Mouse (Mus musculus) intestine, embryonic 16.5 days (tissue): ENCODE results near the gene Prr7. TPM values are rescaled to one million over a fixed set of nuclear protein-coding genes. Genes with fewer than 3 reads are reported as not detected.

Experiments
- ATAC-seq: fragments of 200-750 bp; cut with Nextera tagmentation; 2 replicates; pipeline ENCODE4 v1.8.0; 2017; ENCODE audit warnings: moderate TSS enrichment, moderate library complexity
- H3K27ac ChIP-seq: fragments of 300-500 bp; sonication (generic); 2 replicates; pipeline ENCODE4 v1.5.1; 2014; ENCODE audit warnings: mild to moderate bottlenecking, low read length
- H3K27me3 ChIP-seq: fragments of 300-500 bp; sonication (generic); replicated peaks from 2 replicates; pipeline ENCODE4 v1.6.1; 2014; ENCODE audit warnings: low read length, control low read depth, mixed read lengths; ENCODE audit not compliant: control insufficient read depth, insufficient read depth
- H3K36me3 ChIP-seq: fragments of 300-500 bp; sonication (generic); 2 replicates; pipeline ENCODE4 v1.6.1; 2014; ENCODE audit warnings: low read length, control low read depth; ENCODE audit not compliant: control insufficient read depth, insufficient read depth
- H3K4me1 ChIP-seq: fragments of 300-500 bp; sonication (generic); 2 replicates; pipeline ENCODE4 v1.6.1; 2014; ENCODE audit warnings: low read length, control low read depth, mixed read lengths; ENCODE audit not compliant: control insufficient read depth, insufficient read depth
- H3K4me2 ChIP-seq: fragments of 300-500 bp; sonication (generic); 2 replicates; pipeline ENCODE4 v1.6.1; 2014; ENCODE audit warnings: low read depth, low read length, control low read depth
- H3K4me3 ChIP-seq: fragments of 300-500 bp; sonication (generic); 2 replicates; pipeline ENCODE4 v1.5.1; 2014; ENCODE audit warnings: mild to moderate bottlenecking, low read length
- H3K9ac ChIP-seq: fragments of 300-500 bp; sonication (generic); 2 replicates; pipeline ENCODE4 v1.6.1; 2014; ENCODE audit warnings: low read depth, low read length
- H3K9me3 ChIP-seq: fragments of 300-500 bp; sonication (generic); 2 replicates; pipeline ENCODE4 v1.6.1; 2016; ENCODE audit warnings: low read length, control low read depth; ENCODE audit not compliant: control insufficient read depth
- WGBS: fragments of 180-500 bp; shearing (Covaris S2); extraction: QIAGEN DNeasy Blood & Tissue Kit; methylation state at CpG from one replicate; pipeline ENCODE4 v1.1.7; 2014; 5-methylcytosine and 5-hydroxymethylcytosine counted together
- microRNA-seq: library from miRNA; unstranded; fragments of <30 nt; microRNA quantifications from one replicate; pipeline ENCODE4, GENCODE M21; 2016
- polyA plus RNA-seq: library from polyadenylated mRNA; unstranded; fragments of >200 nt; fragmentation: Nextera tagmentation; extraction: Ambion mirVana; gene quantifications from 2 replicates; pipeline ENCODE4 v1.2.1, GENCODE M21; 2015

Gene Prr7
- polyA plus RNA-seq, 1 experiment from 2014 or later = 0.18 TPM

DNA sequence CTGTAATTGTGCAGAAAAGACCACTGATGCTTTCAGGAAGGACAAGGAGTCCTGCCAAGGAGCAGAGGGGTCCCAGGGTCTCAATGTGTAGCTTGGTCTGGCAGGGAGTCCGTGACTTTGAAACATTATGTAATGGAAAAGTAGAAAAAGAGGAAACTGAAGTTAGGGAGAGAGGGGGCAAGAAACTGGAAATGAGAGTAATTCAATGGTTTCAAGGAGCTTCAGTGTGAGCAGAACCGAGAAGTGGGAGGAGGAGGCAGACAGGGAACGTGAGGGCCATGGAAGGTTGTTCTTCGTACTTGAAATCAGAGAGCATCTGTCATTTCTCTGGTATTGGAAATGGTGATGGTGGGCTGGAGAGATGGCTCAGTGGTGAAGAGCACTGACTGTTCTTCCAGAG is 55.5 kb downstream of the Prr7 start:
- no peaks in the 10 kb centered on the region for H3K36me3 ChIP-seq
- 74% methylated on average over 4 of the region's 4 CpGs for WGBS
- no peak overlapping the region for H3K4me3 ChIP-seq
- H3K27ac ChIP-seq = no peak overlapping the region
- no peaks in the 10 kb centered on the region for H3K27me3 ChIP-seq
- H3K9me3 ChIP-seq = no peaks in the 10 kb centered on the region
- no peaks in the 10 kb centered on the region for H3K4me1 ChIP-seq
- ATAC-seq = no peak
- no peak overlapping the region for H3K9ac ChIP-seq
- no peak overlapping the region for H3K4me2 ChIP-seq

DNA sequence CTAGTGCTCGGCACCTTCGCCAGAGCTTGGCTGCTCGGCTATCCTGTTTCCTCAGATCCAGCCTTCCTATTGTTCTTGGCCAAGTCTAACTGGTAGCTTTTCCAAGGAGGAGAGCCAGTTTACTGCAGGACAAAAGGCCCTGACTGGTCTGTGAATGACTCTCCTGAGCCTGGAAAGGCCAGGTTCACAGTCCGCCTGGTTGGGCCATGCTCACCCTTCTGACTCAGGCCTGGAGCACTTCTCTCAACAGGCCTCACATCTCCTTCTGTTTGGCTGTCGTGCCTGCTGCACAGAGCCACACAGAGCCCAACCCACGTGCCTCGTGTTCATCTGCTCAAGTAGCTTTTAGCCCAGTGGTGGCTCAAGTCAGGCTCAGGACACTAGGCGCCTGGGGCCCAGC is 58.7 kb downstream of the Prr7 start:
- no peaks in the 10 kb centered on the region for H3K27me3 ChIP-seq
- no peak for ATAC-seq
- H3K9me3 ChIP-seq = no peaks in the 10 kb centered on the region
- no peak overlapping the region for H3K27ac ChIP-seq
- H3K4me2 ChIP-seq = no peak overlapping the region
- H3K4me3 ChIP-seq = no peak overlapping the region
- no peaks in the 10 kb centered on the region for H3K36me3 ChIP-seq
- H3K4me1 ChIP-seq = no peaks in the 10 kb centered on the region
- WGBS = 65% methylated on average over 8 of the region's 8 CpGs
- H3K9ac ChIP-seq = no peak overlapping the region

Small RNA genes within 50 kb of the gene (microRNA-seq; reads per million reads assigned to microRNA genes)
- not detected for gene Mir6943
- gene Mir6944 = 8.2 reads per million, percentile 20 among the genes with 10 or more reads in this experiment
- gene Mir6945 = 1.8 reads per million

Other genes with a start within 250 kb of the Prr7 start
- 664 and 676 TPM in 2 replicates for gene Prelid1, start 143.8 kb upstream of the Prr7 start, polyA plus RNA-seq
- gene Rab24, start 142.3 kb upstream of the Prr7 start, polyA plus RNA-seq = 91.7 and 106 TPM in 2 replicates
- 20.8 and 24.9 TPM in 2 replicates for gene Mxd3, start 134.4 kb upstream of the Prr7 start, polyA plus RNA-seq
- gene Lman2, start 101.5 kb upstream of the Prr7 start, polyA plus RNA-seq = 121 and 130 TPM in 2 replicates
- 0.93 and 1.1 TPM in 2 replicates for gene Rgs14, start 94.5 kb upstream of the Prr7 start, polyA plus RNA-seq
- 0.07 TPM in 1 of 2 replicates, not detected in the other for gene Slc34a1, start 66.1 kb upstream of the Prr7 start, polyA plus RNA-seq
- not detected in 2 replicates for gene Pfn3, start 49.0 kb upstream of the Prr7 start, polyA plus RNA-seq
- 1.1 and 4.0 TPM in 2 replicates for gene F12, start 37.5 kb upstream of the Prr7 start, polyA plus RNA-seq
- 13.6 and 16.2 TPM in 2 replicates for gene Grk6, start 19.2 kb upstream of the Prr7 start, polyA plus RNA-seq
- 88.4 and 91.2 TPM in 2 replicates for gene Dbn1, start 23.8 kb downstream of the Prr7 start, polyA plus RNA-seq
- 189 and 200 TPM in 2 replicates for gene Pdlim7, start 49.4 kb downstream of the Prr7 start, polyA plus RNA-seq
- 2.7 and 3.0 TPM in 2 replicates for gene Dok3, start 65.0 kb downstream of the Prr7 start, polyA plus RNA-seq
- 50.5 and 54.8 TPM in 2 replicates for gene Ddx41, start 72.4 kb downstream of the Prr7 start, polyA plus RNA-seq
- 21.2 and 22.5 TPM in 2 replicates for gene Fam193b, start 106.9 kb downstream of the Prr7 start, polyA plus RNA-seq
- gene Tmed9, start 109.5 kb downstream of the Prr7 start, polyA plus RNA-seq = 121 and 131 TPM in 2 replicates
- gene B4galt7, start 135.6 kb downstream of the Prr7 start, polyA plus RNA-seq = 20.7 and 21.6 TPM in 2 replicates
- 40.7 and 44.0 TPM in 2 replicates for gene Caml, start 158.7 kb downstream of the Prr7 start, polyA plus RNA-seq
- gene Ddx46, start 170.8 kb downstream of the Prr7 start, polyA plus RNA-seq = 26.7 and 27.2 TPM in 2 replicates
- 34.3 and 34.8 TPM in 2 replicates for gene B230219D22Rik, start 228.9 kb downstream of the Prr7 start, polyA plus RNA-seq